Mouse (Mus musculus) heart, embryonic 11.5 days (tissue): ENCODE results near the gene Pkib. TPM values are rescaled to one million over a fixed set of nuclear protein-coding genes. Genes with fewer than 3 reads are reported as not detected.

Experiments
- ATAC-seq: fragments of 200-750 bp; cut with Nextera tagmentation; replicated peaks from 2 replicates; pipeline ENCODE4 v1.8.0; 2017; ENCODE audit warnings: moderate library complexity; ENCODE audit not compliant: insufficient number of reproducible peaks, low FRiP score, low TSS enrichment
- H3K27ac ChIP-seq: fragments of 300-500 bp; sonication (generic); 2 replicates; pipeline ENCODE4 v1.5.1; 2014; ENCODE audit warnings: mild to moderate bottlenecking, low read depth, low read length
- H3K27me3 ChIP-seq: fragments of 300-500 bp; sonication (generic); 2 replicates; pipeline ENCODE4 v1.6.1; 2014; ENCODE audit warnings: mild to moderate bottlenecking, low read length, mixed read lengths; ENCODE audit not compliant: control insufficient read depth, insufficient read depth
- H3K36me3 ChIP-seq: fragments of 300-500 bp; sonication (generic); 2 replicates; pipeline ENCODE4 v1.6.1; 2014; ENCODE audit warnings: mild to moderate bottlenecking, low read length, moderate library complexity, mixed read lengths; ENCODE audit not compliant: control insufficient read depth, insufficient read depth
- H3K4me1 ChIP-seq: fragments of 300-500 bp; sonication (generic); 2 replicates; pipeline ENCODE4 v1.6.1; 2014; ENCODE audit warnings: low read length; ENCODE audit not compliant: control insufficient read depth, insufficient read depth
- H3K4me2 ChIP-seq: fragments of 300-500 bp; sonication (generic); 2 replicates; pipeline ENCODE4 v1.6.1; 2014; ENCODE audit warnings: mild to moderate bottlenecking, moderate library complexity
- H3K4me3 ChIP-seq: fragments of 300-500 bp; sonication (generic); 2 replicates; pipeline ENCODE4 v1.5.1; 2014; ENCODE audit warnings: low read depth, low read length
- H3K9ac ChIP-seq: fragments of 300-500 bp; sonication (generic); 2 replicates; pipeline ENCODE4 v1.6.1; 2014; ENCODE audit warnings: mild to moderate bottlenecking, low read depth, low read length, moderate library complexity
- H3K9me3 ChIP-seq: fragments of 300-500 bp; sonication (generic); replicated peaks from 2 replicates; pipeline ENCODE4 v1.6.1; 2016; ENCODE audit warnings: low read length; ENCODE audit not compliant: control insufficient read depth
- WGBS: fragments of 180-500 bp; shearing (Covaris S2); extraction: QIAGEN DNeasy Blood & Tissue Kit; methylation state at CpG from one replicate; pipeline ENCODE4 v1.1.7; 2014; ENCODE audit not compliant: insufficient replicate concordance; 5-methylcytosine and 5-hydroxymethylcytosine counted together
- polyA plus RNA-seq: library from polyadenylated mRNA; unstranded; fragments of >200 nt; fragmentation: Nextera tagmentation; extraction: Ambion mirVana; gene quantifications from 2 replicates; pipeline ENCODE4 v1.2.1, GENCODE M21; 2014

Pkib gene
- polyA plus RNA-seq, 1 experiment from 2014 or later = 1.8 TPM

DNA sequence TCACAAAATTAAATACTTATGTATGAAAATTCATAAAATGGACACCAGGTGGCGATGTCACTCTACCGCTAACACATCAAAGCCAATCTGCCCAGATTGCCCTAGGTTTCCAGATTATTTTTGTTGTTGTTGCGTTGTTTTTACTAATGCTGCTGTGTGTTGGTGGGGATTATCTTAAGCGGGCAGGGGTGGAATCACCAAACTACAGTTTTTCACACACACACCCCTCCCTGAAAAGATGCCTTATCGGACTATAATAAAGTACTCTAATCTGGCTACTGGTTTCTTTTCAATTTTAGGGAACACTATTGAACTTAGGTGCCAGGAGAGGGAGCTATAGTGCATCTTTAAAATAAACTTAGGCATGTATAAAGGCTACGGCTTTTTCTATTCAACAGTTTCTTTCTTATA, 111.8 kb downstream of the Pkib start:
- H3K4me2 ChIP-seq = peak overlapping the region; percentile 54
- H3K9me3 ChIP-seq = no peaks in the 10 kb centered on the region
- H3K36me3 ChIP-seq = no peaks in the 10 kb centered on the region
- H3K4me3 ChIP-seq = peak overlapping the region; percentile 33
- no peaks in the 10 kb centered on the region for H3K4me1 ChIP-seq
- no peaks in the 10 kb centered on the region for H3K27me3 ChIP-seq
- H3K27ac ChIP-seq = no peak overlapping the region
- WGBS = 6% methylated on average over 6 of the region's 6 CpGs
- ATAC-seq = 0 out of 2 replicates have a peak, but pooled peaks have one; percentile 26
- no peak overlapping the region for H3K9ac ChIP-seq

DNA sequence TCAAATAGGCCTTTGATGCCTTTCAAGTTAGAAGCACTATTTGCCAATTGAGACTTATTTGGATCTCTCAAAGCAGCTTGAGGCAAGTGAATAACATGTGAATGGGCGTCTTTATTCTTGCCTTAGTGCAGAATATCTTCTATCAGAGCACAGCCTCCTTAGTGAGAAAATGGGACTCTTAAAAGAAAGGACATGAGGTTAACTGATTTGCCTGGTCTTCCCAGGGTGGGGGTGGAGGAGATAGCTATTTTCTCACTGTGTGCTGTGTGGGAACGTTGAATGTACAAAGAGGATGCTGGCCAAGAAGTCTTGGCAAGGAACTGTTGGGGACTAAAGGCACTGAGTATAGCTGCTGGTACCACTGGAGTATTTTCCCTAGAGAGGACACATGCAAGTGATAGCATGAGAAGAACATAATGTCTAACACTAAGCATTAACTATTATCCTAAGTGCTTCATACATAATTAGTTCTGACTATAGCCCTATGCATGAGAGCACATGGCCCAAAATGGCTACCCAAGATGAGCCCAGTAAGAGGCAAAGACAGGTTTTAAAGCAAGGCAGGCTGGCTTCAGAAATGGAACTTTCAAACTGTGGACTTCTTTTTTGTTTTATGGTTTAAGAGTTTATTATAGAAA, 112.5 kb downstream of the Pkib start:
- H3K27me3 ChIP-seq = no peaks in the 10 kb centered on the region
- no peaks in the 10 kb centered on the region for H3K9me3 ChIP-seq
- no peaks in the 10 kb centered on the region for H3K4me1 ChIP-seq
- no peak overlapping the region for H3K9ac ChIP-seq
- H3K36me3 ChIP-seq = no peaks in the 10 kb centered on the region
- ATAC-seq = no peak
- 43% methylated on average over 2 of the region's 2 CpGs for WGBS
- H3K4me3 ChIP-seq = no peak overlapping the region
- H3K27ac ChIP-seq = no peak overlapping the region
- H3K4me2 ChIP-seq = no peak overlapping the region

DNA sequence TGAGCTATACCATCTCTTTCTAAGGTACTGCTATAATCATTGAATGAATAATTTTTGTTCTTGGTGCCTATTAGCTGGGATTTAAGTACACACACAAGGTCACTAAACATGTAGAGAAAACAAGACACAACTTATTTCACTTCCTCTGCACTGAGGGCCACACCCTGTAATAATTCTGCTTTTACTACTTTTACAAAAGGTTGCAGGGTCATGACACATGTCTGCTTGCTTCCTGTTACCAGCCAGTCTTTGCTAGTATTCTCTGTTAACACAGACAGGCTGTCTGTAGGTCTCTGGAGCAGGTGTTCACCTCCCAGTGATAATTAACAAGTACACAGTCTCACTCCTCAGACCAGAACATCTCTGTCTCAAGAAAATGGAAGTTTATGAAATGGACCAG, 113.7 kb downstream of the Pkib start:
- Histone ChIP-seq H3K4me1 (no peaks in the 10 kb centered on the region), H3K9me3 (no peaks in the 10 kb centered on the region), H3K4me2 (no peak overlapping the region), H3K9ac (no peak overlapping the region), H3K27me3 (no peaks in the 10 kb centered on the region), H3K4me3 (no peak overlapping the region), H3K36me3 (no peaks in the 10 kb centered on the region), H3K27ac (no peak overlapping the region)
- no peak for ATAC-seq

DNA sequence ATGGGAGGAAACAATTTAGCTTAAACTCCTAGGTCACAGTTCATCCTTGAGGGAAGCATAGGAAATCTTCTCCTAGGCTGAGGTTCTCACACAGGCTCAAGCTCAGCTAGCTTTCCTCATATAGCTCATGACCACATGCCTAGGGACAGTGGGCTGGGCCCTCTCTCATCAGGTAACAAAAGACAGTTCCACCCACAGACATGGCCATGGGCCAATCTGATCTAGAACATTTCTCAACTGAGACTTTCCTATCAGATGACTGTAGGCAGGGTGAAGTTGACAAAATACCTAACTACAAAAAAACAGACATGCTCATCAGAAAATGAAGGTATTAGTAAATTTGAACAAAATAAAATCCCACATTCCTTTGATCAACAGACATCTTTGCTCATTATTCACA, 115.3 kb downstream of the Pkib start:
- Histone ChIP-seq H3K4me2 (no peak overlapping the region), H3K4me3 (no peak overlapping the region), H3K9me3 (no peaks in the 10 kb centered on the region), H3K27ac (no peak overlapping the region), H3K27me3 (no peaks in the 10 kb centered on the region), H3K36me3 (no peaks in the 10 kb centered on the region), H3K9ac (no peak overlapping the region), H3K4me1 (no peaks in the 10 kb centered on the region)
- no peak for ATAC-seq

DNA sequence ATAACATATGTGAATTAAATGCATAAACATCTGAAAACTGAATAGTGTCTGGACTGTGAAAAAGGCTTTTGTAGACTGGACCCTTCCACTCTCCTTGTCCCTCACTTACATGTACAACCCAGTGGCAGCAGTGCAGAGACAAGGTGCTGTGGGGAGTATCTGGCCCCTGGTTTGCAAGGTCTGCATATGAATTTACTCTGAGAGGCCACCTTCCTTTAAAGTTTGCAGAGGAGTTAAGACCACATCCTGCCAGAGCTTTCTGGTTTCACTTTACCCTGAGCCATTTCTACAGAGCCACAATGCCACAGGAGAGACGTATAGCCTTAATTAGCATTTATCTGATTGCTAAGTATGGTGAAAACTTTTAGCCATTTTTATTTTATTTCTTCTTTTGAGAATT, 121.6 kb downstream of the Pkib start:
- H3K9me3 ChIP-seq = no peaks in the 10 kb centered on the region
- no peak overlapping the region for H3K4me2 ChIP-seq
- H3K27ac ChIP-seq = no peak overlapping the region
- no peaks in the 10 kb centered on the region for H3K36me3 ChIP-seq
- H3K4me1 ChIP-seq = no peaks in the 10 kb centered on the region
- H3K27me3 ChIP-seq = no peaks in the 10 kb centered on the region
- no peak for ATAC-seq
- no peak overlapping the region for H3K4me3 ChIP-seq
- WGBS = 79% methylated on average over 1 of the region's 1 CpGs
- no peak overlapping the region for H3K9ac ChIP-seq

DNA sequence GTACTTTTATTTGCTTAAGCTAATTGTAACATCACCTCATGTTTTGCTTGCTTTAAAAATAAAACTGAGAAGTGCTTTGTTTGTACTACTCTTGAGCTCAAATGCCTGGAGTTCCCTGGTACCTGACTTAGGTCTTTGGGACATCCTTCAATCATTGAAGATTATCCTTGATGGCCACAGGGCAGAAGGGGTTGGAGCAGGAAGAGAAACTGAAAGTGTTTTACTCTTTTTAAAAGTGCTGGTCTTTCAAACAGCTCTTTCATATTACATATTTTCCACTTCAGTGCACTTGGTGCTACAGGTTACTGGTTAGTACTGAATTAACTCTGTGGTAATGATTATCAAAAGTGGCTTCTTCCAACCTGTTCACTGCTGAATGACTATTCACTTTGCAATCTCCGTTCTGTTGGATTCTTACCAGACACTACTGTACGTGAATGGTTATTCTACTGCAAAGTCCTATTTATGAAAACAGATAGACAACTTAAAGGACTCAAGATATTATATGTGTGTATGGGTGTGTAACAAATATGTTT, 123.5 kb downstream of the Pkib start:
- no peaks in the 10 kb centered on the region for H3K9me3 ChIP-seq
- no peak overlapping the region for H3K4me2 ChIP-seq
- WGBS = 81% methylated on average over 2 of the region's 2 CpGs
- no peak for ATAC-seq
- no peaks in the 10 kb centered on the region for H3K36me3 ChIP-seq
- no peak overlapping the region for H3K9ac ChIP-seq
- no peaks in the 10 kb centered on the region for H3K4me1 ChIP-seq
- H3K4me3 ChIP-seq = no peak overlapping the region
- no peaks in the 10 kb centered on the region for H3K27me3 ChIP-seq
- no peak overlapping the region for H3K27ac ChIP-seq

DNA sequence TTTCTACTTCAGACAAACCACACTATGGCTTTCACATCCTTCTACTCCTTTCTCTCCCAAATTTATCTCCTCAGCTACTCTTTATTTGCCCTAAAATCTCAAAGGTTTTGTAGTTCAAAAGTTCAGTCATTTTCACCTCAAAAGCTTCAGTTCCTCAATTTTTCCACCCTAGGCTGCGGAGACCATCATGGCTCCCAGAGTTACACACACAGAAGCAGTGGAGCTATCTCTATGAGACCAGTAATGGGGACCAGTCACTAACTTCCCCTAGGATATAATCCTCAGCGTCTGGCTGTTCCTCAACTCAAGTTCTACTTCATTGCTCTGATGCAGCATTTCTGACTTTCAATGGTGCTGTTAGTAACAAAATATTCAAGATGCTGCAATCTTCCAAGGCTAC, 127.2 kb downstream of the Pkib start:
- Histone ChIP-seq H3K36me3 (no peaks in the 10 kb centered on the region), H3K9me3 (no peaks in the 10 kb centered on the region), H3K27ac (no peak overlapping the region), H3K27me3 (no peaks in the 10 kb centered on the region), H3K4me2 (no peak overlapping the region), H3K4me1 (no peaks in the 10 kb centered on the region), H3K9ac (no peak overlapping the region), H3K4me3 (no peak overlapping the region)
- ATAC-seq = no peak
- WGBS = 81% methylated on average over 2 of the region's 2 CpGs

DNA sequence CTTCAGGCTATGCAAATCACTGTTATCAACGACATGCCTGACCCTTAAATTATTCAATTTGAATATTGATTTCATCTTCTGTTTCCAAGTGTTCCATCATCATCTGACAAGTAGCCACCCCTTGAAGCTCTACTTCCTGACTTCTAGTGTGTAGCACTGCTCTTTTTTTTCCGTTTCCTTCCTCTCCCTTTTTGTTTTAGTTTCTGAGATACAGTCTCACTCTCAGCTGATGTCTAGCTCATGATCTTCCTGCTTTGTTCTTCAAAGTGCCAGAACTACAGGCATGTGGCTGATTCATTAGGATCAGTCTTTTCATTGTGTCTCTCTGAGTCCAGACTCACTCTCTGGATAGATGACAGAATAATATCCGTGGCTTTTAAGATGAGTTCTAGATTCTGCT, 128.9 kb downstream of the Pkib start:
- Histone ChIP-seq H3K4me3 (no peak overlapping the region), H3K27ac (no peak overlapping the region), H3K27me3 (no peaks in the 10 kb centered on the region), H3K36me3 (no peaks in the 10 kb centered on the region), H3K9me3 (no peaks in the 10 kb centered on the region), H3K9ac (no peak overlapping the region), H3K4me1 (no peaks in the 10 kb centered on the region), H3K4me2 (no peak overlapping the region)
- ATAC-seq = no peak
- WGBS = 61% methylated on average over 3 of the region's 3 CpGs

DNA sequence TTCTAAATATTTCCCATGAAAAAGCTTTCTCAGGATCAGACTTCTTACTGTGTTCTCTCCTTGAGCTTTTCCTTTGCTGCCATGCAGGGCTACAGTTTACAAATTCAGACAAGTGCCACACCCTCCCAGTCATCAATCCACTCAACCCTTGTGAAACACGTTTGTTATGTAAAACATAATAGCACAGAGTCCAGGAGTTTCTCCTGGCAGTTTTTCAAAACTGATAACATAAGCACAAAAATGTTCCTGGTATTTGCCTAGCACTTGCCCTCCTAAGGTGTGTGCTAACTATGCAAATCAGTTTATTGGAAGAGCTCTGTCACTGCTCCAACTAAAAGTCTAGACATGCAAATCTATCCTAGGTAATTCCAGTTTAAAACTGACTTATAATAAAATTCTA, 131.3 kb downstream of the Pkib start:
- Histone ChIP-seq H3K27ac (no peak overlapping the region), H3K27me3 (no peaks in the 10 kb centered on the region), H3K4me3 (no peak overlapping the region), H3K9ac (no peak overlapping the region), H3K36me3 (no peaks in the 10 kb centered on the region), H3K9me3 (no peaks in the 10 kb centered on the region), H3K4me2 (no peak overlapping the region), H3K4me1 (no peaks in the 10 kb centered on the region)
- 27% methylated on average over 1 of the region's 1 CpGs for WGBS
- ATAC-seq = no peak
